Mouse (Mus musculus): Measurements from ENCODE around the gene Kdf1.

DNA sequence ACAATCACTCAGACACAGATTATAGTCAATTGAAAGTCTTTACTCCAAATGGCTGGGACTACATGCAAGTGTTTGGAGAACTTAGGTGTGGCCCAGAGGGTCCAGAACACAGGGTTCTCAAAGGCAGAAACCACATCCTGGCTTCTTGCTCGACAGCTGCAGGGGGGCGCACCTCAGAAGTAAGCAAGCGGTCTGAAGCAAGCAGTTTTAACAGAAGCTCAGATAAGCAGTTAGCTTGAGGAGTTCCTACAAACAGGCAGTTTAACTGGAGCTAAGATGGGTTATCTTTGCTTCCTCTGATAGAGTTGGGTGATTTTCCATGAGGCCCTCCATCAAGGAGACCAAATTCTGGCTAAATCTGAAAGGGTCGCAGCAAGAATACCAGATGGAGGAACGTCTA lies 12.2 kb upstream of the Kdf1 start:
- no peak for TF ChIP-seq TAL1 (IDR thresholded peaks at IDR 0.05; ENCODE audit: low read length)
- no peak for TF ChIP-seq GATA1 (IDR thresholded peaks at IDR 0.05; ENCODE audit: low read length)

Data from erythroblast, embryonic 14.5 days (primary cell).